Mouse (Mus musculus): ENCODE measurements at regions not wholly inside any gene's neighbourhood (a gene's known extent, or its start where the extent isn't known, plus 50 kb on each side); places are given as distances from the start of the nearest gene placed in this dataset.

GRCm38 (mm10) chr17:63757896-63758695 lies 104.8 kb upstream of the Fer start:
- ATAC-seq (no peak), DNase-seq (peak; percentile 7)
- H3K27ac ChIP-seq (ENCODE audit: low read depth, low read length): no peak overlapping the region

GRCm38 (mm10) chr17:63758817-63759404 lies 104.0 kb upstream of the Fer start:
- no peak overlapping the region for H3K9ac ChIP-seq
- DNase-seq (no peak), ATAC-seq (no peak)
- no peak for TF ChIP-seq CTCF (IDR thresholded peaks at IDR 0.05; ENCODE audit: low read depth)
- H3K36me3 ChIP-seq (ENCODE audit: insufficient read depth): no peaks in the 10 kb centered on the region
- no peak overlapping the region for H3K27ac ChIP-seq (ENCODE audit: low read depth, low read length)
- 0 out of 2 replicates have a peak, but pooled peaks cover 2% of the 10 kb centered on the region for H3K4me1 ChIP-seq (ENCODE audit: insufficient read depth)
- H3K9me3 ChIP-seq (ENCODE audit: low read length): no peaks in the 10 kb centered on the region
- no peak overlapping the region for H3K4me3 ChIP-seq (ENCODE audit: low read depth, low read length)
- H3K27me3 ChIP-seq (ENCODE audit: insufficient read depth, low read length): no peaks in the 10 kb centered on the region
- no peak overlapping the region for H3K4me2 ChIP-seq (ENCODE audit: low read depth)
- WGBS: 58% methylated on average over 7 of the region's 7 CpGs

More at GRCm38 (mm10) chr17:63757896-63758695, 104.8 kb upstream of the Fer start:
- H3K4me3 ChIP-seq (ENCODE audit: low read depth, low read length): no peak overlapping the region
- no peak overlapping the region for H3K4me2 ChIP-seq (ENCODE audit: low read depth)
- H3K4me1 ChIP-seq (ENCODE audit: insufficient read depth): 0 out of 2 replicates have a peak, but pooled peaks cover 2% of the 10 kb centered on the region
- TF ChIP-seq CTCF (IDR thresholded peaks at IDR 0.05; ENCODE audit: low read depth): no peak
- no peaks in the 10 kb centered on the region for H3K36me3 ChIP-seq (ENCODE audit: insufficient read depth)
- H3K27me3 ChIP-seq (ENCODE audit: insufficient read depth, low read length): no peaks in the 10 kb centered on the region
- 69% methylated on average over 13 of the region's 13 CpGs for WGBS
- no peaks in the 10 kb centered on the region for H3K9me3 ChIP-seq (ENCODE audit: low read length)
- no peak overlapping the region for H3K9ac ChIP-seq

- DNase-seq (no peak), ATAC-seq (no peak)
- TF ChIP-seq CTCF (IDR thresholded peaks at IDR 0.05; ENCODE audit: low read depth): no peak
- Histone ChIP-seq H3K9ac (no peak overlapping the region), H3K27me3 (ENCODE audit: insufficient read depth, low read length) (no peaks in the 10 kb centered on the region), H3K9me3 (ENCODE audit: low read length) (no peaks in the 10 kb centered on the region), H3K4me2 (ENCODE audit: low read depth) (no peak overlapping the region), H3K27ac (ENCODE audit: low read depth, low read length) (no peak overlapping the region), H3K4me3 (ENCODE audit: low read depth, low read length) (no peak overlapping the region), H3K36me3 (ENCODE audit: insufficient read depth) (no peaks in the 10 kb centered on the region), H3K4me1 (ENCODE audit: insufficient read depth) (0 out of 2 replicates have a peak, but pooled peaks cover 2% of the 10 kb centered on the region)
- WGBS: 97% methylated on average over 5 of the region's 5 CpGs
Measured at GRCm38 (mm10) chr17:63761058-63761457, 101.8 kb upstream of the Fer start.

GRCm38 (mm10) chr17:63771111-63771510 lies 91.8 kb upstream of the Fer start:
- no peaks in the 10 kb centered on the region for H3K27me3 ChIP-seq (ENCODE audit: insufficient read depth, low read length)
- 94% methylated on average over 6 of the region's 6 CpGs for WGBS
- no peak overlapping the region for H3K4me2 ChIP-seq (ENCODE audit: low read depth)
- DNase-seq (no peak), ATAC-seq (no peak)
- H3K4me1 ChIP-seq (ENCODE audit: insufficient read depth): no peaks in the 10 kb centered on the region
- H3K36me3 ChIP-seq (ENCODE audit: insufficient read depth): no peaks in the 10 kb centered on the region
- H3K9ac ChIP-seq: no peak overlapping the region
- TF ChIP-seq CTCF (IDR thresholded peaks at IDR 0.05; ENCODE audit: low read depth): no peak
- H3K4me3 ChIP-seq (ENCODE audit: low read depth, low read length): no peak overlapping the region
- H3K9me3 ChIP-seq (ENCODE audit: low read length): no peaks in the 10 kb centered on the region
- H3K27ac ChIP-seq (ENCODE audit: low read depth, low read length): no peak overlapping the region

- no peak overlapping the region for H3K4me3 ChIP-seq (ENCODE audit: low read depth, low read length)
- H3K27ac ChIP-seq (ENCODE audit: low read depth, low read length): no peak overlapping the region
- no peak overlapping the region for H3K4me2 ChIP-seq (ENCODE audit: low read depth)
- 73% methylated on average over 19 of the region's 19 CpGs for WGBS
- DNase-seq (no peak), ATAC-seq (no peak)
- no peaks in the 10 kb centered on the region for H3K4me1 ChIP-seq (ENCODE audit: insufficient read depth)
- H3K36me3 ChIP-seq (ENCODE audit: insufficient read depth): no peaks in the 10 kb centered on the region
- no peaks in the 10 kb centered on the region for H3K9me3 ChIP-seq (ENCODE audit: low read length)
- no peak overlapping the region for H3K9ac ChIP-seq
- TF ChIP-seq CTCF (IDR thresholded peaks at IDR 0.05; ENCODE audit: low read depth): no peak
- H3K27me3 ChIP-seq (ENCODE audit: insufficient read depth, low read length): no peaks in the 10 kb centered on the region
Measured at GRCm38 (mm10) chr17:63784381-63785116, 78.3 kb upstream of the Fer start.

- ATAC-seq: no peak
- 78% methylated on average over 11 of the region's 11 CpGs for WGBS
Measured at GRCm38 (mm10) chr17:63786444-63786843, 76.4 kb upstream of the Fer start.

More at GRCm38 (mm10) chr17:63786444-63786843, 76.4 kb upstream of the Fer start:
- H3K9ac ChIP-seq: no peak overlapping the region
- no peaks in the 10 kb centered on the region for H3K27me3 ChIP-seq (ENCODE audit: insufficient read depth, low read length)
- no peaks in the 10 kb centered on the region for H3K36me3 ChIP-seq (ENCODE audit: insufficient read depth)
- DNase-seq: no peak
- H3K4me3 ChIP-seq (ENCODE audit: low read depth, low read length): no peak overlapping the region
- no peak overlapping the region for H3K4me2 ChIP-seq (ENCODE audit: low read depth)
- no peaks in the 10 kb centered on the region for H3K4me1 ChIP-seq (ENCODE audit: insufficient read depth)
- TF ChIP-seq CTCF (IDR thresholded peaks at IDR 0.05; ENCODE audit: low read depth): peak; percentile 8; the same call in 1 of the 2 replicates
- no peak overlapping the region for H3K27ac ChIP-seq (ENCODE audit: low read depth, low read length)
- H3K9me3 ChIP-seq (ENCODE audit: low read length): no peaks in the 10 kb centered on the region

All from forebrain, postnatal 0 days (tissue).